Mouse (Mus musculus): ENCODE results near the gene Dusp18.

Dusp18 gene

GRCm38 (mm10) chr11:3894406-3895281, at the start of gene Dusp18, which contains the start of gene 4921536K21Rik:
Dusp18 (plus strand) TSS chr11:3895240.
4921536K21Rik (minus strand) TSS chr11:3895098.
- peak; percentile 96 for DNase-seq (ENCODE audit: inconsistent ontology term)

GRCm38 (mm10) chr11:3846351-3846750, 48.7 kb upstream of the Dusp18 start:
- no peak for DNase-seq (ENCODE audit: inconsistent ontology term)

- DNase-seq (ENCODE audit: inconsistent ontology term): no peak
These were observed 45.3 kb upstream of the Dusp18 start for GRCm38 (mm10) chr11:3849469-3850314.

GRCm38 (mm10) chr11:3850315-3850614, 44.8 kb upstream of the Dusp18 start:
- no peak for DNase-seq (ENCODE audit: inconsistent ontology term)

GRCm38 (mm10) chr11:3850746-3851277, 44.2 kb upstream of the Dusp18 start:
- no peak for DNase-seq (ENCODE audit: inconsistent ontology term)

GRCm38 (mm10) chr11:3851872-3852271, 43.2 kb upstream of the Dusp18 start:
- DNase-seq (ENCODE audit: inconsistent ontology term): no peak

GRCm38 (mm10) chr11:3853031-3853430, 42.0 kb upstream of the Dusp18 start:
- DNase-seq (ENCODE audit: inconsistent ontology term): no peak

GRCm38 (mm10) chr11:3853481-3854034, 41.5 kb upstream of the Dusp18 start:
- DNase-seq (ENCODE audit: inconsistent ontology term): peak; percentile 94

- no peak for DNase-seq (ENCODE audit: inconsistent ontology term)
These were observed 40.9 kb upstream of the Dusp18 start for GRCm38 (mm10) chr11:3854156-3854555.

- peak; percentile 60 for DNase-seq (ENCODE audit: inconsistent ontology term)
These were observed 39.2 kb upstream of the Dusp18 start for GRCm38 (mm10) chr11:3855846-3856245.

GRCm38 (mm10) chr11:3857902-3858301, 37.1 kb upstream of the Dusp18 start:
- DNase-seq (ENCODE audit: inconsistent ontology term): no peak

- DNase-seq (ENCODE audit: inconsistent ontology term): no peak
These were observed 35.3 kb upstream of the Dusp18 start for GRCm38 (mm10) chr11:3859778-3860177.

GRCm38 (mm10) chr11:3860361-3860760, 34.7 kb upstream of the Dusp18 start:
- DNase-seq (ENCODE audit: inconsistent ontology term): no peak

GRCm38 (mm10) chr11:3862661-3863453, 32.2 kb upstream of the Dusp18 start:
- no peak for DNase-seq (ENCODE audit: inconsistent ontology term)

- peak; percentile 89 for DNase-seq (ENCODE audit: inconsistent ontology term)
These were observed 31.5 kb upstream of the Dusp18 start, which contains the start of gene Osbp2 for GRCm38 (mm10) chr11:3863454-3864112. Osbp2 (minus strand) TSS chr11:3863903.

- peak; percentile 52 for DNase-seq (ENCODE audit: inconsistent ontology term)
These were observed 30.7 kb upstream of the Dusp18 start for GRCm38 (mm10) chr11:3864343-3864742.

- DNase-seq (ENCODE audit: inconsistent ontology term): no peak
These were observed 18.6 kb upstream of the Dusp18 start for GRCm38 (mm10) chr11:3876419-3876818.

GRCm38 (mm10) chr11:3878660-3879059, 16.4 kb upstream of the Dusp18 start:
- DNase-seq (ENCODE audit: inconsistent ontology term): no peak

GRCm38 (mm10) chr11:3879836-3880235, 15.2 kb upstream of the Dusp18 start:
- DNase-seq (ENCODE audit: inconsistent ontology term): peak; percentile 38

GRCm38 (mm10) chr11:3883711-3884110, 11.3 kb upstream of the Dusp18 start:
- DNase-seq (ENCODE audit: inconsistent ontology term): no peak

GRCm38 (mm10) chr11:3887331-3887730, 7.7 kb upstream of the Dusp18 start:
- no peak for DNase-seq (ENCODE audit: inconsistent ontology term)

Measured in Muller cell, postnatal 12 days (primary cell).